Mouse (Mus musculus) urinary bladder, postnatal 10 days (tissue): Measurements from ENCODE around the gene Gm49416.
A peak's percentile ranks its signal among the peaks of the same experiment; 100 is the strongest.
"Not testable (repeated sequence)": the region's sequence is repeated elsewhere in the genome, so short reads cannot be mapped to it uniquely, and the experiment has no call there.

ENCODE experiments used
- DNase-seq: peaks from one replicate; pipeline ENCODE4 v3.0.0; 2022; ENCODE audit warnings: low spot score

Gene Gm49416

DNA sequence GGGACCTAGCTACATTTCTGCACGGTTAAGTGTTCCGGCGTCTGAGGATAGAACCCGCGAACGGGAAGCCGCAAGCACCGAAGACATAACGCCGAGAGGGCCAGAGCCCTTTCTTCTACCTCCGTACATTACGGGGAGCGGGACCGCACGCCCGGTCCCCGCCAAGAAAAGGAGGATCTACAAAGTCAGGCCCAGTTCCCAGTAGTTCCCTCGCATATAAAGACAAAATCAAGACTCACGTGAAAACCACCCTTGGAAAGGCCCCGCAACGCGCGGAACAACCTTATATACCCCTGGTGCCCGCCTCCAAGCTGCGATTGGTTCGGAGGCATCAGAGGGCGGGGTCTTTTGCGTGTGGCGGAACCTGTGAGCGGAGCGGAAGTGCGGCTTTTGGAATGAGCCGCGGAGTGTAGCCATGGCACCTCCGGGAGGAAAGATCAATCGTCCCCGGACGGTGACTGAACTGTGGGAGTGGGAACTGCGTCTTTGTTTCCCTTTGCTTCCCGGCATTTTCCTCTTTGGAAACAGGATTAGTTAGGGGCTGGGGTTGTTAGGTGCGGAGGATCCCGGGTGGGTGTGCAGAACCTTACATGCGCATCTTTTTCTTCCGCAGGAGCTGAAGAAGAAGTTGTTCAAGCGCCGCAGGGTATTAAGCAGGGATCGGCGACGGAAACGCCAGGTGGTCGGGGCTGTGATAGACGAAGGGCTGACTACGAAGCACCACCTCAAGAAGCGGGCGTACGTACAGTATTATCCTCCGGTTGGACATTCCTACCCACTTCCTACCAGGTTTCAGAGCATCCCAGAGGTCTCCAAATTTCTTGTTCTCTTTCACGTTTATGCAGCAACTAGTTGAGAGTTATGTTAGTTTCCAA is at the start of gene Gm49416, which contains the start of gene 1810009A15Rik:
TSS of gene Gm49416 (plus strand) at position 416 of the 875 bp plus-strand sequence.
TSS of gene 1810009A15Rik (plus strand) at position 343 of the 875 bp plus-strand sequence.
- DNase-seq, result peak; percentile 83

DNA sequence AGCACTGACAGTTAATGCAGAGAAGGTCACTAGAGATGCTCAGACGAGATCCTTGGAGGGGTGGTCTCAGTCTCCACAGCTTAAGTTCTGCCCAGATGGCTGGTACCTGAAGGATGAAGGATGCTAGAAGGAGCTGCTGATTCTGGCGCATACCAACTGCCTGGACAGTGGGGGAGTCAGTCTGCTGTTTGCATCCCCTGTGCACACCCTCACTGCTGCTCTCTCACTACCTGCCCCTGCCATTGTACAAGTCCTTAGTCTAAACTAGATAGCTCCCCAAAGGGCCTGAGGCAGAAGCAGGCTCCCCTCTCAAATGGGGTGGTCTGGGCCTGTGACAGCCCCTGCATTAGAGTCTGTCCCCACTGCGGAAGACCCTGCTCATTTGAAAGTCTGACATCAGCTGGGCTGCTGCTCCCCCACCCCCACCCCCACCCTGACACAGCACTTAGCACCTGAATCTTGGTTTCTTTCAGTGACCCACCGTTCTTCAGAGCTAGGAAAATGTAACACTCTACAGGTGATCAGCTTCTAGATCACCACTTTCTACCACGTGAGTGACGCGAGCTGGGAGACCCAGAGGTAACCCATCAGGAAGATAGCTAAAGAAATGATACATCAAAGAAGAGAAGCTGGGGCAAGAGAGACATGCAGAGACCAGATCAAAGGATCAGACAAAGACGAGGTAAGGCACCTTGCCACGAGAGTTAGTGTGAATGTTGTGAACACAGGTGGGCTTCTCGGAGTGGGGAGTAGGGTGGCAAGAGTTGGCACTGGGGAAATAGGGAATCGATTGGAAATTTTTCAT is 49.4 kb upstream of the Gm49416 start, which contains the start of gene Gng3:
TSS of gene Gng3 (minus strand) at position 92 of the 805 bp plus-strand sequence.
- DNase-seq, result no peak

DNA sequence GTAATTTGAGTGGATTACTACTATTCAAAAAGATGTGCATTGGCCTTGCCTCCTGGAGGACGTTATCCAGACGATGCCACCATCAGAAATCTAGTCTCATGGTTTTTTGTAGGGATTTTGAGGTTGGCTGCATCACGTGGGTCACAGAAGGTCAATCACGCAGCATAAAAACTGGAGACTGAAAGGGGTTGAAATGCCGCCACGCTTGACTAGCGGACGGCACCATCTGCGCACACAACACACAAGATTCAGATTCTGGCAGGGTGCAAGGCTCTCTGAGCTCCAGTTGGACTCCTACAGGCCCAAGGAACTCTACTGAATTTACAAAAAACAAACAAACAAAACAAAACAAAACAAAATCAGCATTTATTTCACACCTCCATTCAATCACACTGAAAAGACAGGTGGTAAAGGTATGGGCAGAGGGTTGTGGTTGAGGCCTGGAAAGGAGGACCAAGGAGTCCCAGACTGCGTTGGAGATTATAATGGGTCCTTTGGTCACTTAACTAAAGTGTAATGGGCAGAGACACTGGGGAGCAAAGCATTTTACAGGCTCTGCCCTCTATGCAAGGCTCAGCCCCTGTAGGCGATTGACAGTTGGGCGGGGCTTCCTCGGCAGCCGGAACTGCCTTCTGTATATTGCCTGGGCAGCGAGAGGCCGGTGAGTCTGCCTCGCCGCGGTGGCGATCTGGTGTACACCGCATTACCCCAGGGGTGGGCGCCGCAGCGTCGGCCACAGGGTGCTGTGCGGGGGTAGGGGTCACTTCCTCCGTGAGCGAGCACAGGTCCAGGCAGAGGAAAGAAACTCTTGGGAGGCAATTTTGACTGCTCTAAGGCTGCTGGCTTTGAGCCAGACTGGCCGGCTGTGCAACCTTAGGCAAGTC is 48.6 kb upstream of the Gm49416 start:
- DNase-seq, result no peak

DNA sequence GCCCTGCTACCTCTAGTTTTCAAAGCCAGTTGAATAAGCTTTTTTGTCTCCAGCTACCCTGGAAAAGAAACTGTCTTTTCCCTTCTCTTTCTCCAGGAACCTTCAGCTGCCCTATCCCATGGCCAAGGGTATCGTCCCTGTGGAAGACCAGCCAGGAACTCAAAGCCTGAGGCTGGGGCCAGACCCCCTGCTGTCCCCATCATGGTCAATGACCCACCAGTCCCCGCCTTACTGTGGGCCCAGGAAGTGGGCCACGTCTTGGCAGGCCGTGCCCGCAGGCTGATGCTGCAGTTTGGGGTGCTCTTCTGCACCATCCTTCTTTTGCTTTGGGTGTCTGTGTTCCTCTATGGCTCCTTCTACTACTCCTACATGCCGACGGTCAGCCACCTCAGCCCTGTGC is 47.7 kb upstream of the Gm49416 start:
- DNase-seq, result no peak

DNA sequence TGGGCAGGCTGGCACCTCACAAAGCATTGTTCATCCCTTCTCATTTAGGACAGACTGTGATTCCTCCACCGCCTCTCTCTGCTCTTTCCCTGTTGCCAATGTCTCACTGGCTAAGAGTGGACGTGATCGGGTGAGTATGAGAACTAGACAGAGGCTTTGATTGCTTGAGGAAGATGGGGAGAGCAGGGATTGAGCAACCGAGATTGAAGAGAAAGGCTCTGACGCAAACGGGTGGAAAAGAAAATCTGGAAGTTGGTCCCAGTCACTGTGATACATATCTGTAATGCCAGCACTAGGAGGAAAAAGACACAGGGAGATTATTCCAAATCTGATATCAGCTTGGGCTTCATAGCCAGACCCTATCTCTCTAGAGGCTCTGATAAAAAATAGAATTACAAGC is 45.8 kb upstream of the Gm49416 start:
- no peak for DNase-seq

DNA sequence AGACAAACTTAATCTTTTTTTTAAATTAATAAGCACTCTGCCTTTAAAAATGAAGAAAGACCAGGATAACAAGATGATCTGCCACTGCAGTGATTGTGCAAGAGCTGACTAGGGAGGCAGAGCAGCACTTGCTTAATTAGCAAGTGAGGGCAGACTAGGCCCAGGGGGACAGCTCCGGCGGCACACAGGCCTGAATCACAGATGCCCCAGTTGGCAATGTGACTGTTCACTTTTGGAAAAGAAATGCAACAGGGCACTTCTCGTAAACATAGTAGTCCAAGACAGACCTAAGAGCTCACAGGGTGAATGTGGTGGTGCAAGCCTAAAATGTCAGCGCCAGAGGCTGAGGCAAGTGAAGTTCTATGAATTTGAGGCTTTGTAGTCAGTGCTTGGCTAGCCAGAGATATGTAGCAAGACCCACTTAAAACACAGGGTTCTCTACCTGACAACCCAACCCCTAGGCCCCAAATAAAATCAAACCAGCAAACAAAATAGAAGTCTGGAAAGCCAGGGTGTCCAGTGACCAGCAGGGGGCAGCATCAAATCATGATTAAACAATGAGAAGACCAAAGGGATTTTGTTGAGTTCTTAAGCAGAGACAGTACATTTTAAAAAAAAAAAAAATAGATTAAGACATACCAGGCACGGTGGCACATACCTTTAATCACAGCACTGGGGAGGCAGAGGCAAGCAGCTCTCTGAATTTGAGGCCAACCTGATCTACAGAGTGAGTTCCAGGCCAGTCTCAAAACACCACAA is 44.2 kb upstream of the Gm49416 start:
- DNase-seq, result peak; percentile 53

DNA sequence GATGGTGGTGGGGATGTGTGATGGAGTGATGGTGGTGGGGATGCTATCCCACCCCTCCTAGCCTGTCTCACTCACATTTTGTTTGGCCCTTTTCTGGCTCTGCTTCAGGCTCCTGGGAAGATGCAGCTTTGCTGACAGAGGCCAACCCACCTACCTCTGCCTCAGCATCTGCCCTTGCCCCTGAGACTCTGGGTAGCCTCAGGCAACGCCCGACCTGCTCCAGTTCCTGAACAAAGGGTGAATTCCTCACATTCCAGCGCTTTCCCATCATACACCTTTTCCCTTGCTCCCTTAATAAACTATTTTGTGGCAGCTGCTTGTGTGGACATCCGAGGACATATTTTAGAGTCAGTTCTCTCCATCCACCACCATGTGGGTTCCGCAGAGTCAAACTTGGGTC is 40.4 kb upstream of the Gm49416 start:
- DNase-seq, result no peak

DNA sequence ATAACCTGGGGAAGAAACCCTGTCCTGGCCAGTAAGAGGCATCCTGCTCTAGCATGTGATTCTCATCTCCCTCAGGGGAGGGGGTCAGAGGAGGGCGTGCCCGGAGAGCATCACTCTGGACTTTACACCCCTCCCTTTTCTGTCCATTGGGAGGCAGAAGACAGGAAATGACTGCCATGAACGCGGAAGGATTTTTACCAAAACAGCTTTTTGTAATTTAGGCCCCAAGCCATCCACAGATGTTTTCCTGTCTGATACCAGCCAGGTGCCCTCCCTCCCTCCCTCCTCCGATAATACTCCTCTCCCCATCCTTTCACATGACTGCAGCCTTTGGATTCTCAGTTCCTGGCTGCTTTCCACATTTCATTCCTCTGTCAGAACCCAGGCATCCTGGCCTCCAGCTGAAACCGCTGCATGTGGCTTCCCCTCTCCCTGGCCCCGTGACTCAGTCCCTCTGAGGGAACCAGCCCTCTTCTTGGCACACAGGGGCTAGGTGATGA is 38.3 kb upstream of the Gm49416 start, which contains the start of gene Lrrn4cl:
TSS of gene Lrrn4cl (plus strand) at position 367 of the 500 bp plus-strand sequence.
- DNase-seq, result no peak

DNA sequence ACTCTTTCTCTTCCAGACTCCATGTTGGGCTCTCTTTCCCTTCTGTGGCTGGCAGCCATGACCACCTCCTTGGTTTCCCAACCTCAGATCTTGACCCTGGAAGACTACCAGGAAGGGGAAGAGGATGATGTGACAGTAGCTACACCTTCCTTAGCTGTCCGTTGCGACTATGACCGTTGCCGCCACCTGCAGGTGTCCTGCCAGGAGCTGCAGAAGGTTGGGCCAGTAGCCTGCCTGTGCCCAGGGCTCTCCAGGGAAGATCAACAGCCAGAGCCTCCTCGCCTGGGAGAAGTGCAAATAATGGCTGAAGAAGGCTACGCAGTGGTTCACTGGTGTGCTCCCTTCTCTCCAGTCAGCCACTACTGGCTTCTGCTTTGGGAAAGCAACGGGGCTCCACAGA is 37.1 kb upstream of the Gm49416 start:
- DNase-seq, result no peak

DNA sequence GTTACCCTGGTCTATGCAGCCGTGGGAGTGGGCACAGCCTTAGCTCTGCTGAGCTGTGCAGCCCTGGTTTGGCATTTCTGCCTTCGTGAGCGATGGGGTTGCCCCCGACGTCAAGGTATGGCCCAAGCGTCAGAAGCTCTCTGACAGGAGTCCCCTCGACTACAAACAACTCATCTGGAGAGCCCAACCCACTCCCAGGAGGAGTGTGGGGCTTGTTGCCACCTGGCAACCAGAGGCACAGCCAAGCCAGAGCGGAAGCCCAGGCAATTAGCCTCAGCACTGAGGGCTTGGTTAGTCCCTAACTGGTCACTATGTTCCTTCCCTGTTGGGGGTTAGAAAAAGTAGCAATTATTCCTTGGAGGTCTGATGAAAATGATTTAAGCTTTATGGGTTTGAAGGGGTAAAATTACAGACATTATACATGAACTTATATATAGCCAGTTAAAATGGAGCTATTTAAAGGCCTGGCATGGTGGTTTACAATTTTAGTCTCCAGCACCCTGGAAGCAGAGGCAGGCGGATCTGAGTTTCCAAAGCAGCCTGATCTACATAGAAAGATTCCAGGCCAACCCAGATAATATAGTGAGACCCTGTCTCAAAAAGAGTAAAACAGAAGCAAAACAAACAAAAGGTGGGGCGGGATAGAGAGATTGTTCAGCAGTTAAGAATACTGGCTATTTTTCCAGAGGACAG is 36.3 kb upstream of the Gm49416 start:
- no peak for DNase-seq

DNA sequence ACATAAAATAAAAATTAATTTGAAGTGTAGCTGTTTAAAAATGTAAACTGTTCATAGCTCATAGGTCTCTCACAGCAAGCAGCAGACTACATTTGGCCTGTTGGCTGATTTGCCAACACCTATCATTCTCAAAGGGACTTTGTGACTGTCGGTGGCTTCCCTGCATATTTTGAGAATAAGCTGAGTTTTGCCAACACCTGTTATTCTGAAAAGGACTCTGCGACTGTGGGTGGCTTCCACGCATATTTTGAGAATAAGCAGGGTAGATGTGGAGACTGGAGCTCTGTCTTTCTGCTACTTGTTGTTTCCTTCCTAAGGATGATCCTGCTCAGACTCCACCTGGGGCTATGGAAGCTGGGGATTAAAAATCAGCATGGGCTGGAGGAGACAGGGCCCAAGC is 35.6 kb upstream of the Gm49416 start:
- DNase-seq, result no peak

DNA sequence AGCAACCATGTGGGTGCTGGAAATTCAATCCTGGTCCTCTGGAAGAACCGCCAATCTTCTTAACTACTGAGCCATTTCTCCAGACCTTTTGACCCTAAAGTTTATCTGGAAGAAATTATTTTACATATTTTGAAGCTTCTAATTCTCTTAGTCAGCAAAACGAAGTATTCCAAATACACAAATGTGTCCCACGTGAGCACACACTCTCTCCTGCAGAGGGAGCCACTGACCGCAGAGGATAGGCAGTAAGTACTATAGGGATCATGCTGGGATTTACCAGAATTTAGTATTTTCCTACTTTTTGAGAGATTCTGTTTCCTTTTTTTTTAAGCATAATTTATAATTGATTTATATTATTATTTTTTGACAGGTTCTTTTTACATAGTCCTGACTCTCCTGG is 31.0 kb upstream of the Gm49416 start:
- no peak for DNase-seq

DNA sequence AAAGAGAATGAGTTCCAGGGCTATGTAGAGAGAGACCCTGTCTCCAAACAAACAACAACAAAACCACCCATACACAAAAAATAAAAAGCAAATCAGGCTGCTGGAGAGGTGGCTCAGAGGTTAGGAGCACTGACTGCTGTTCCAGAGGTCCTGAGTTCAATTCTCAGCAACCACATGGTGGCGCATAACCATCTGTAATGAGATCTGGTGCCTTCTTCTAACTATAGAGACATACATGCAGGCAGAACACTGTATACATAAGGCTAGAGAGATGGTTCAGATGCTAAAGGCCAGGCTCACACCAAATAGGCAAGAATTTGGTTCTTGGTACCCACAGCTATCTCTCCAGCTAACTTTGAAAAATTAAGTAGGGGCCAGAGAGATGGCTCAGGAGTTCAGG is 29.7 kb upstream of the Gm49416 start:
- DNase-seq, result no peak

DNA sequence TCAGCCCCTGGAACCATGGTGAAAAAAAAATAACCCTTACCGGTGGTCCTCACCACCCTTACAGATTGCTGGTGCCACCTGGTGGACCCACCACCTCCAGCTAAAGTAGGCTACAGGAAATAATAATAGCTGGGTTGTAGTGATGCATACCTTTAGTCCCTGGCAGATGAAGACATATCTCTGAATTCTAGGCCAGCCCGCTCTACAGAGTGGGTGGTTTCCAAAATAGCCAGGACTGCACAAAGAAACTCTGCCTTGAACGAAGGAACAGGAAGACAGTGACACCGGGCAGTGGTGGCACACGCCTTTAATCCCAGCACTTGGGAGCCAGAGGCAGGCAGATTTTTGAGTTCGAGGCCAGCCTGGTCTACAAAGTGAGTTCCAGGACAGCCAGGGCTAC is 24.5 kb upstream of the Gm49416 start:
- DNase-seq, result no peak

DNA sequence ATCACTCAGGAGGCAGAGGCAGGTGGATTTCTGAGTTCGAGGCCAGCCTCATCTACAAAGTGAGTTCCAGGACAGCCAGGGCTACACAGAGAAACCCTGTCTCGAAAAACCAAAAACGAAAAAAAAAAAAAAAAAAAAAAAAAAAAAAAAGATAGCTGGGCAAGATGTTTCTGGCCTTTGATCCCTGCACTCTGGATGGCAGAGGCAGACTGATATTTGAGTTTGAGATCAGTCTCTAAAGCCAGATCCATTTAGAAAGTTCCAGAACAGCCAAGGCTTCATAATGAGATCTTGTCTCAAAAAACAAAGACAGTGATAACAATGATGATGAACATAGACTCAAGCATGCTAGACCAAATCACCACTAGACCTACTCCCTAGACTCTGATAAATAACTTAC is 18.3 kb upstream of the Gm49416 start:
- not testable (repeated sequence) for DNase-seq

DNA sequence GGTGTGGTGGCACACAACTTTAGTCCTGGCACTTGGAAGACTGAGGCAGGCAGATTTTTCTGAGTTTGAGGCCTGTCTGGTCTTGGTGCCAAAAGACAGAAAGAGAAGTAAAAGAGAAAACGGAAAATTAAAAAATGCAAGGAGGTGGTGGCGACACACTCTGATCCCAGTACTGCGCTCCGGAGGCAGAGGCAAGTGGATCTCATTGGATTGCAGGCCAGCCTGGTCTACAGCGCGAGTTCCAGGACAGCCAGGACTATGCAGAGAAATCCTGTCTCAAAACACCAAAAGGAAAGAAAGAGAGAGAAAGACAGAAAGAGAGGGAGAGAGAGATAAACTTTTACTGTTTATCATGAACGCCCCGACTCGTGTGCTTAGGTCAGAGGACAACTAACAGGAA is 17.9 kb upstream of the Gm49416 start:
- DNase-seq, result no peak

DNA sequence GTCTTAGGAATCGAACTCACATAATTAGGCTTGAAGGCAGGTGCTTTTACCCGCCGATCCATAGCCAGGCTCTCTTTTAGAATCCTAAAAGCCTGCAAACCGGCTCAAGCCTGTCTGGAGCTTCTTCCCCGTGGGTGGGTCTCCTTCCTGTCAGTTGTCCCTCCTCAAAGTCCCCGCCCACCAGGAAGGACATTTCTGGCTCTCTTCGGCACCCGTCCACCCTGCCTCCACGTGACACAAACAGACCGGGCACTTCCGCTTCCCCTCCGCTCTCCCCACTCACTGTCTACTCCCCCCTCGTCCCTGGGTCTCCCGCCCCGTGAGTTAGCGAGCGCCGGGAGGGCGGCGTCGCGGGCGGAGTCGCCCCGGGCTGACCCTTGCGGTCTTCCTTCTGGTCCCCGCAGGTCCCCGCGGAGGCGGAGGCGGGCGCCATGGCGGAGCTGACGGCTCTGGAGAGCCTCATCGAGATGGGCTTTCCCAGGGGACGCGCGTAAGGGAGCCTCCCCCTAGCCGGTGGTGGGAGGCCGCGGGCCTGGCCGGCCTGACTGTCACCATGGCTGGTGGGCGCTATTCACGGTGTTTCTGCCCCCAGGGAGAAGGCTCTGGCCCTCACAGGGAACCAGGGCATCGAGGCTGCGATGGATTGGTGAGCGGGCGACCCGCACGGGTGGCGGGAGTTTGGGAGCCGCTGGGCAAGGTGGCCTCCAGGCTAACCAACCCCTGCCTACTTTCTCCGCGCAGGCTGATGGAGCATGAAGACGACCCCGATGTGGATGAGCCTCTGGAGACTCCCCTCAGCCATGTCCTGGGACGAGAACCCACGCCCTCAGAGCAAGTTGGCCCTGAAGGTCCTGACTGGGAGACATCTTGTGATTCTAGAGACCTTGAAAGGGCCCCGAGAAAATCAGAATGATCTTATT is 17.2 kb upstream of the Gm49416 start, which contains the start of gene Ubxn1:
TSS of gene Ubxn1 (plus strand) at position 230 of the 920 bp plus-strand sequence.
- DNase-seq, result peak; percentile 86

DNA sequence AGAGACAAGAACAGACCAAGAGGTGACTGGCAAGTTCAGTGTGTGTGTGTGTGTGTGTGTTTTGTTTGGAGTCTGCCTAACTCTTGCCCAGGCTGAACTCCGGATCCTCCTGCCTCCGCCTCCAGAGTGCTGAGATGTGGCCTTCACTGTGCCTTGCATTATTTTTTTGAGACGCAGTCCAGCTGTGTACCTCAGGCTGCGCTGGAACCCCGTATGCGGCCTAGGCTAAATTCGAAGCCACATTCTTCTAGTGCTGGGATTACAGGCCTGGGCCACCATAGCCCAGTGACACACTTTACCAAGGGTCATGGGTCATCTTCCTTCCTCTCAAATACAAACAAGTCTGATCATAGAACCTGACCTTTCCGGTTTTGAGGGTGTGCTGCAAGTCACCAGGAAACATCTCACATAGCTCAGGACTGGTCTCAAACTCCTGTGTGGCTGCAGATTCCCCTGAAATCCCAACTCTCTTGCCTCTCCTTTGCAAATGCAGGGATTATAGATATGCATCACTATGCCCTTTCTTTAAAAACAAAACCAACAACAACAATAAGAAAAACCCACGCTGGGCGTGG is 16.4 kb upstream of the Gm49416 start:
- no peak for DNase-seq

DNA sequence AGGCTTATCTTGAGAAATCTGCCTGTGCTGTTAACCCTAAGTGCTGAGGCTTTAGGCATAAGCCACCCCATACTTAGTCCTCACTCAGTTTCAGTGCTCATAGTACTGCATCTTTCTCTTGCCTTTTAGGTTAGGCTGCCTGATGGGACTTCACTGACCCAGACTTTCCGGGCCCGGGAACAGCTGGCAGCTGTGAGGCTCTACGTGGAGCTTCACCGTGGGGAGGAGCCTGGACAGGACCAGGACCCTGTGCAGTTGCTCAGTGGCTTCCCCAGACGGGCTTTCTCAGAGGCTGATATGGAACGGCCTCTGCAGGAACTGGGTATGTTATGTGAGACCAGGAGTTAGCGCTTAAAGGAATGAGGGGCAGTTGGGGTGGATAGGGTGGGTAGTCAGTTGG is 13.7 kb upstream of the Gm49416 start:
- DNase-seq, result no peak
